Mouse (Mus musculus) heart, embryonic 10.5 days (tissue): ENCODE measurements around the gene Pax3. TPM values are rescaled to one million over a fixed set of nuclear protein-coding genes. Genes with fewer than 3 reads are reported as not detected.

Experiments
- DNase-seq: peaks from one replicate; pipeline ENCODE4 v3.0.0-alpha.2; 2017; ENCODE audit warnings: low spot score
- H3K27ac ChIP-seq: fragments of 300-500 bp; sonication (generic); 2 replicates; pipeline ENCODE4 v1.5.1; 2016; ENCODE audit warnings: mild to moderate bottlenecking
- H3K27me3 ChIP-seq: fragments of 300-500 bp; sonication (generic); 2 replicates; pipeline ENCODE4 v1.6.1; 2016; ENCODE audit warnings: mild to moderate bottlenecking; ENCODE audit not compliant: poor library complexity, insufficient read depth, severe bottlenecking
- H3K36me3 ChIP-seq: fragments of 300-500 bp; sonication (generic); 2 replicates; pipeline ENCODE4 v1.6.1; 2016; ENCODE audit warnings: mild to moderate bottlenecking, moderate library complexity
- H3K4me1 ChIP-seq: fragments of 300-500 bp; sonication (generic); 2 replicates; pipeline ENCODE4 v1.6.1; 2016; ENCODE audit warnings: mild to moderate bottlenecking
- H3K4me3 ChIP-seq: fragments of 300-500 bp; sonication (generic); 2 replicates; pipeline ENCODE4 v1.5.1; 2016; ENCODE audit warnings: mild to moderate bottlenecking, moderate library complexity
- H3K9me3 ChIP-seq: fragments of 300-500 bp; sonication (generic); 2 replicates; pipeline ENCODE4 v1.6.1; 2016; ENCODE audit warnings: mild to moderate bottlenecking, moderate library complexity
- WGBS: fragments of 180-500 bp; shearing (Covaris S2); methylation state at CpG from one replicate; pipeline ENCODE4 v1.1.7; 2016; 5-methylcytosine and 5-hydroxymethylcytosine counted together
- polyA plus RNA-seq: library from polyadenylated mRNA; unstranded; fragments of >200 nt; fragmentation: Nextera tagmentation; extraction: Ambion mirVana; gene quantifications from 2 replicates; pipeline ENCODE4 v1.2.1, GENCODE M21; 2016

Gene Pax3
- polyA plus RNA-seq, 1 experiment from 2014 or later, result 1.9 TPM

- Histone ChIP-seq H3K4me1 (peaks cover 9% of the 10 kb centered on the region; the same call in 1 of the 2 replicates), H3K27ac (no peak overlapping the region), H3K27me3 (peaks cover 87% of the 10 kb centered on the region), H3K4me3 (no peak overlapping the region), H3K36me3 (no peaks in the 10 kb centered on the region), H3K9me3 (no peaks in the 10 kb centered on the region)
- DNase-seq, result peak; percentile 39
- WGBS, result 5% methylated on average over 8 of the region's 8 CpGs
Observed at GRCm38 (mm10) chr1:78187122-78187787, 9.7 kb downstream of the Pax3 start.

GRCm38 (mm10) chr1:78182954-78183353, 14.0 kb downstream of the Pax3 start:
- Histone ChIP-seq H3K9me3 (no peaks in the 10 kb centered on the region), H3K4me3 (no peak overlapping the region), H3K36me3 (no peaks in the 10 kb centered on the region), H3K27ac (no peak overlapping the region), H3K4me1 (no peaks in the 10 kb centered on the region; the same call in 1 of the 2 replicates), H3K27me3 (peaks cover 82% of the 10 kb centered on the region)
- DNase-seq, result peak; percentile 73
- 48% methylated on average over 5 of the region's 5 CpGs for WGBS

GRCm38 (mm10) chr1:78181882-78182281, 15.1 kb downstream of the Pax3 start:
- H3K4me3 ChIP-seq, result peak overlapping the region; percentile 35

GRCm38 (mm10) chr1:78172334-78172733, 24.6 kb downstream of the Pax3 start:
- no peak for DNase-seq

More at GRCm38 (mm10) chr1:78181882-78182281, 15.1 kb downstream of the Pax3 start:
- WGBS, result 6% methylated on average over 9 of the region's 9 CpGs
- DNase-seq, result peak; percentile 67
- H3K4me1 ChIP-seq, result no peaks in the 10 kb centered on the region; the same call in 1 of the 2 replicates
- no peaks in the 10 kb centered on the region for H3K36me3 ChIP-seq
- H3K9me3 ChIP-seq, result no peaks in the 10 kb centered on the region
- H3K27me3 ChIP-seq, result peaks cover 77% of the 10 kb centered on the region
- H3K27ac ChIP-seq, result no peak overlapping the region

GRCm38 (mm10) chr1:78171671-78172070, 25.3 kb downstream of the Pax3 start:
- DNase-seq, result no peak
- H3K4me1 ChIP-seq, result no peaks in the 10 kb centered on the region
- H3K4me3 ChIP-seq, result no peak overlapping the region
- no peak overlapping the region for H3K27ac ChIP-seq
- peaks cover 65% of the 10 kb centered on the region for H3K27me3 ChIP-seq
- no peaks in the 10 kb centered on the region for H3K9me3 ChIP-seq
- 62% methylated on average over 1 of the region's 1 CpGs for WGBS
- no peaks in the 10 kb centered on the region for H3K36me3 ChIP-seq

More at GRCm38 (mm10) chr1:78172334-78172733, 24.6 kb downstream of the Pax3 start:
- peaks cover 71% of the 10 kb centered on the region for H3K27me3 ChIP-seq
- no peaks in the 10 kb centered on the region for H3K4me1 ChIP-seq
- 52% methylated on average over 6 of the region's 6 CpGs for WGBS
- no peaks in the 10 kb centered on the region for H3K9me3 ChIP-seq
- H3K27ac ChIP-seq, result no peak overlapping the region
- no peak overlapping the region for H3K4me3 ChIP-seq
- H3K36me3 ChIP-seq, result no peaks in the 10 kb centered on the region

GRCm38 (mm10) chr1:78170771-78171170, 26.2 kb downstream of the Pax3 start:
- Histone ChIP-seq H3K27me3 (peaks cover 62% of the 10 kb centered on the region), H3K4me3 (no peak overlapping the region), H3K9me3 (no peaks in the 10 kb centered on the region), H3K27ac (no peak overlapping the region), H3K4me1 (no peaks in the 10 kb centered on the region), H3K36me3 (no peaks in the 10 kb centered on the region)
- peak; percentile 69 for DNase-seq
- 59% methylated on average over 9 of the region's 9 CpGs for WGBS

GRCm38 (mm10) chr1:78168796-78169195, 28.1 kb downstream of the Pax3 start:
- DNase-seq, result no peak
- WGBS, result 59% methylated on average over 3 of the region's 3 CpGs
- Histone ChIP-seq H3K27me3 (peaks cover 71% of the 10 kb centered on the region), H3K27ac (no peak overlapping the region), H3K36me3 (no peaks in the 10 kb centered on the region), H3K4me1 (no peaks in the 10 kb centered on the region), H3K4me3 (no peak overlapping the region), H3K9me3 (no peaks in the 10 kb centered on the region)

- 63% methylated on average over 18 of the region's 18 CpGs for WGBS
- no peaks in the 10 kb centered on the region for H3K4me1 ChIP-seq
- no peak for DNase-seq
- no peaks in the 10 kb centered on the region for H3K9me3 ChIP-seq
- peaks cover 79% of the 10 kb centered on the region for H3K27me3 ChIP-seq
- H3K36me3 ChIP-seq, result no peaks in the 10 kb centered on the region
- H3K4me3 ChIP-seq, result no peak overlapping the region
- H3K27ac ChIP-seq, result no peak overlapping the region
Observed at GRCm38 (mm10) chr1:78167577-78168286, 29.2 kb downstream of the Pax3 start.

- Histone ChIP-seq H3K9me3 (no peaks in the 10 kb centered on the region), H3K36me3 (no peaks in the 10 kb centered on the region), H3K27ac (no peak overlapping the region), H3K4me1 (no peaks in the 10 kb centered on the region), H3K4me3 (no peak overlapping the region), H3K27me3 (peaks cover 67% of the 10 kb centered on the region)
- 64% methylated on average over 5 of the region's 5 CpGs for WGBS
- DNase-seq, result no peak
Observed at GRCm38 (mm10) chr1:78161745-78162144, 35.2 kb downstream of the Pax3 start.

- Histone ChIP-seq H3K27ac (no peak overlapping the region), H3K4me3 (no peak overlapping the region), H3K36me3 (no peaks in the 10 kb centered on the region), H3K9me3 (no peaks in the 10 kb centered on the region), H3K4me1 (no peaks in the 10 kb centered on the region), H3K27me3 (peaks cover 56% of the 10 kb centered on the region)
- WGBS, result 32% methylated on average over 6 of the region's 6 CpGs
- DNase-seq, result peak; percentile 31
Observed at GRCm38 (mm10) chr1:78157930-78158329, 39.0 kb downstream of the Pax3 start.

GRCm38 (mm10) chr1:78155796-78156195, 41.1 kb downstream of the Pax3 start:
- 90% methylated on average over 4 of the region's 4 CpGs for WGBS
- peaks cover 61% of the 10 kb centered on the region for H3K27me3 ChIP-seq
- no peak overlapping the region for H3K27ac ChIP-seq
- H3K36me3 ChIP-seq, result no peaks in the 10 kb centered on the region
- H3K9me3 ChIP-seq, result no peaks in the 10 kb centered on the region
- DNase-seq, result peak; percentile 48
- no peak overlapping the region for H3K4me3 ChIP-seq
- H3K4me1 ChIP-seq, result no peaks in the 10 kb centered on the region

GRCm38 (mm10) chr1:78148011-78148623, 48.8 kb downstream of the Pax3 start:
- Histone ChIP-seq H3K9me3 (no peaks in the 10 kb centered on the region), H3K4me3 (no peak overlapping the region), H3K36me3 (no peaks in the 10 kb centered on the region), H3K27me3 (peaks cover 89% of the 10 kb centered on the region), H3K27ac (no peak overlapping the region), H3K4me1 (no peaks in the 10 kb centered on the region)
- no peak for DNase-seq
- WGBS, result 66% methylated on average over 2 of the region's 2 CpGs

- 0 out of 2 replicates have a peak, but pooled peaks cover 5% of the 10 kb centered on the region for H3K4me1 ChIP-seq
- peaks cover 95% of the 10 kb centered on the region for H3K27me3 ChIP-seq
- H3K36me3 ChIP-seq, result no peaks in the 10 kb centered on the region
- no peak overlapping the region for H3K4me3 ChIP-seq
- H3K27ac ChIP-seq, result no peak overlapping the region
- no peak for DNase-seq
- no peaks in the 10 kb centered on the region for H3K9me3 ChIP-seq
- WGBS, result 60% methylated on average over 6 of the region's 6 CpGs
Observed at GRCm38 (mm10) chr1:78143403-78143802, 53.5 kb downstream of the Pax3 start.
